Mouse (Mus musculus): Measurements from ENCODE around the gene Dclre1b. TPM values are rescaled to one million over a fixed set of nuclear protein-coding genes. Genes with fewer than 3 reads are reported as not detected.

Gene Dclre1b
- polyA plus RNA-seq, 1 experiment from 2014 or later: 7.4 TPM

DNA sequence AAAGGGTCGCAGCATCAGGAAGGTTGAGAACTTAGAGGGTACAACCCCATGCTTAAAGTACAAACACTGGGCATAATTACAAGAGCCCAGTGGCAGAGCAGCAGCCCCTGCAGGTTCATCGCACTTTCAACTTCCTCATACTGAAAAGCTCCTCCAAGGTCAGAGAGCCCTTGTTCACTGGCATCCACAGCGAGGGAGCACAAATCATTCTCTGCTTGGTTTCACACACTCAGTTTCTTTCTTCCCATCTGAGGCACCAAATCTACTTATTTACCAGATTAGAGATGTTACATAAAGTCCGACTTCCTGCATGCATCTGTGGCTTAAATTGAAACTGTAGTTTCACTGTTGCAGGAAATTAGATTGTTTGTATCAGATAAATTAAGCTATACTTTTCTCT lies 36.4 kb downstream of the Dclre1b start:
- peaks cover 100% of the 10 kb centered on the region for H3K79me2 ChIP-seq (ENCODE audit: inconsistent target)
- 0% methylated on average over 4 of the region's 4 CpGs for WGBS (ENCODE audit: missing documents)
- H3K27ac ChIP-seq: no peak overlapping the region
- peaks cover 36% of the 10 kb centered on the region for H3K36me3 ChIP-seq (ENCODE audit: inconsistent target)
- H3K4me3 ChIP-seq (ENCODE audit: inconsistent target): no peak overlapping the region

DNA sequence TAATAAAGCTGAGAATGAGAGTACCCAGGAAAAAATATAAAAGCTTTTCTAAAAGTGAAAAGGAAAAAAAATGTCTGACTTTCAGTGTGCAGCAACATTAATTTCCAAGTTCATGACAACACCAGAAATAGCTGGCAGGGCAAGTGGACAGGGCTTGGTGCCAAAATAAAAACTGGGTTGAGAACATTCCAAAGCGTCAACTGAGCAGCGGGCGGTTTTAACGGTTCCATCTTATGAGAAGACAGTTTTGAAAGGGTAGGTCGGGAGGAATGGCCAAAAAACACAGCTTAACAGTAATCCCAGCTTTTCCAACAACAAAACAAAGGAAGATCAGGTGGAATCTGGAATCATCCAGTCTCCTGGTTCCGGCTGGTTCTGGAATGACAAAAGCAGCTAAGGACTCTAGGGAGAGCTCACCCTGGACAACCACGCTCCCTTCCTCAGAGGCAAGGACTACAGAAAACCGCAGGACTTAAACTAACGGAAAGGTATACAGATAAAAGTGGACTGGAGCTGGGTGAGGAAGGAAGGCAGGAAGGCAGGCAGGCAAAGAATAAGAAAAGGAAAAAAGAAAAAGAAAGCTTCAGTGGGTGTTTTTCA lies 37.6 kb downstream of the Dclre1b start:
- H3K79me2 ChIP-seq (ENCODE audit: inconsistent target): peaks cover 100% of the 10 kb centered on the region
- H3K27ac ChIP-seq: no peak overlapping the region
- H3K36me3 ChIP-seq (ENCODE audit: inconsistent target): peaks cover 29% of the 10 kb centered on the region
- H3K4me3 ChIP-seq (ENCODE audit: inconsistent target): no peak overlapping the region
- WGBS (ENCODE audit: missing documents): 41% methylated on average over 9 of the region's 9 CpGs

DNA sequence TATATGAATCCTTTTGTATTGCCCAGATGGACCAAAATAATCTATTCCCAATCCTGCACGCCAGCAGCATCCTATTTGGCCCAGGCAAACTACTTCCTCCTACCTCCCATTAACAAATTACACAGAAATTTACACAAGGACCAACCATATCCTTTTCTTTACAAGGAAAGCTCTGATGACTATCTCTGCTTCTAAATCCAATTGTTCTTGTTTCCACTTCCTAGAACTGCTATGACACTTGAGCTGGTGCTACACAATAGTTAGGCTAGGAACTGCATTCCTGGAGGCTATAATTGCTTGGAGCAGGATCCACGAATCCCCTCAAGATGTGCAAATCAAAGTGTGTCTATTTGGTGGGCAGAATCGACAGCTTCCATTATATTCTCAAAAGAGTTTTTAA lies 42.5 kb downstream of the Dclre1b start:
- peaks cover 68% of the 10 kb centered on the region for H3K36me3 ChIP-seq (ENCODE audit: inconsistent target)
- WGBS (ENCODE audit: missing documents): 83% methylated on average over 3 of the region's 3 CpGs
- no peak overlapping the region for H3K27ac ChIP-seq
- peaks cover 81% of the 10 kb centered on the region for H3K79me2 ChIP-seq (ENCODE audit: inconsistent target)
- H3K4me3 ChIP-seq (ENCODE audit: inconsistent target): no peak overlapping the region

- Histone ChIP-seq H3K27ac (no peak overlapping the region), H3K4me3 (ENCODE audit: inconsistent target) (no peak overlapping the region), H3K36me3 (ENCODE audit: inconsistent target) (peaks cover 95% of the 10 kb centered on the region), H3K79me2 (ENCODE audit: inconsistent target) (peaks cover 7% of the 10 kb centered on the region)
- WGBS (ENCODE audit: missing documents): 88% methylated on average over 5 of the region's 5 CpGs
Measured at GRCm38 (mm10) chr3:103759261-103759970, 49.8 kb downstream of the Dclre1b start.

DNA sequence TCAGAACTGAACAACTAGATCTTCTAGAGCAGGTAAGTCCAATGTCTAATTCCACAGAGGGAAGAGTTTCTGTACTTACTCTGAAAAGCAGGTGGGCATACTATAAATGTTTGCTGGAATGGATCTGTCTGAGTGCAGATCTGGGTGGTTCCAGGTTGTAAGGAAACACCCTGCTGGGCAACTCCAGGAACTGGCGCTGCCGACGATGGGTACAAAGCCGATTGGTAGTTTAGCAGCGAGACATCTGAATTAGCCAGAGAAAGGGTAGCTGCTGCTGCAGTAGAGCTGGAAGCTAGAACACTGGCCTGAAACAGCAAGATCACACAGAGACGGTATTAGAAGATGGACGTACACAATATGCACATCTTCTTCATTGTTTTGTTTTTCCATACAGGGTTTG lies 50.8 kb downstream of the Dclre1b start:
- H3K4me3 ChIP-seq (ENCODE audit: inconsistent target): no peak overlapping the region
- WGBS (ENCODE audit: missing documents): 91% methylated on average over 7 of the region's 7 CpGs
- no peaks in the 10 kb centered on the region for H3K79me2 ChIP-seq (ENCODE audit: inconsistent target)
- H3K36me3 ChIP-seq (ENCODE audit: inconsistent target): peaks cover 95% of the 10 kb centered on the region
- H3K27ac ChIP-seq: no peak overlapping the region

GRCm38 (mm10) chr3:103756920-103757319 lies 52.3 kb downstream of the Dclre1b start:
- no peaks in the 10 kb centered on the region for H3K79me2 ChIP-seq (ENCODE audit: inconsistent target)
- no peak overlapping the region for H3K27ac ChIP-seq
- WGBS (ENCODE audit: missing documents): 93% methylated on average over 2 of the region's 2 CpGs
- peaks cover 92% of the 10 kb centered on the region for H3K36me3 ChIP-seq (ENCODE audit: inconsistent target)
- no peak overlapping the region for H3K4me3 ChIP-seq (ENCODE audit: inconsistent target)

DNA sequence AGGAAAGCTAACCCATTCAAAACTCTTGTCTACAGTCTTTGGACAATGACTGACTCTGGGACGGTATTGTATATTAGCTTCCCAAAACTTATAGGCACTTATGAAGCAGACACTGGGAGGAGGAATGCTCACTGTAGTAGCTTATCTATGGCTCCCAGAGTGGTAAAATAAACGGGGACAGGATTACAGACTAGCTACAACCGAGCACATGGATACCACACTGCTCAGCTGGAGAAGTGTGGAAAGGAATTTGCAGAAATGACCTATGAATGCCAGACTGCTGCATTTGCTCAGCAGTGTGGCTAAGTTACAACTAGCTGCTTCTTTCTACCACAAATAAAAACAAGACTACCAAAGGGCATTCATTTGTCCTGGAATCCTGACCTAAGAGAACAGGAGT lies 53.9 kb downstream of the Dclre1b start:
- Histone ChIP-seq H3K79me2 (ENCODE audit: inconsistent target) (no peaks in the 10 kb centered on the region), H3K27ac (no peak overlapping the region), H3K36me3 (ENCODE audit: inconsistent target) (peaks cover 98% of the 10 kb centered on the region), H3K4me3 (ENCODE audit: inconsistent target) (no peak overlapping the region)
- WGBS (ENCODE audit: missing documents): 94% methylated on average over 3 of the region's 3 CpGs

DNA sequence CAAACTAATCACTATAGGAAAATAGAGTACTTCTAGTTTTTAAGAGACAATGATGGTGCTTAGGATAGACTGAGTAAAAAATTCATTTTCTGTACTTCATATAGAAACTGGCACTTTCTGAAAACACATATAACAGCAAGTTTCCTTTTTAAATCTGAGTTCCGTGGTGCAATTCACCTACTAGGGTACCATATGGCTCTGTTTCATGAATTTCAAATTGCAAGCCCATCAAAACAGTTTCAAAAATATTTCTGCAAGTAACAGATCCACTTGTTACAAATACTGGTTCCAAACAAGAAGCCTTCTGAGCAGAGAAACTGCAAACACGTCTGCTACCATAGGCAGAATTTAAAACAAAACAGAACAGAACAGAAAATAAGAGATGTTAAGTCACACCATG lies 57.7 kb downstream of the Dclre1b start:
- Histone ChIP-seq H3K27ac (no peak overlapping the region), H3K79me2 (ENCODE audit: inconsistent target) (no peaks in the 10 kb centered on the region), H3K4me3 (ENCODE audit: inconsistent target) (no peak overlapping the region), H3K36me3 (ENCODE audit: inconsistent target) (peaks cover 97% of the 10 kb centered on the region)
- WGBS (ENCODE audit: missing documents): 88% methylated on average over 2 of the region's 2 CpGs

Other genes starting within 250 kb of the Dclre1b start
- gene Syt6, start 234.2 kb downstream of the Dclre1b start, polyA plus RNA-seq (2018): not detected in 3 replicates
- 0.18 to 0.29 TPM (median 0.23 TPM) in 3 replicates for gene Atg4a-ps, start 163.4 kb downstream of the Dclre1b start, polyA plus RNA-seq (2018)
- 0.04 to 0.85 TPM (median 0.12 TPM) in 3 replicates for gene Olfml3, start 71.4 kb downstream of the Dclre1b start, polyA plus RNA-seq (2018)
- gene Gm10964, start 70.1 kb downstream of the Dclre1b start, polyA plus RNA-seq (2018): not detected in 3 replicates
- gene Hipk1, start 17.9 kb downstream of the Dclre1b start, polyA plus RNA-seq (2018): 29.3 to 50.0 TPM (median 35.0 TPM) in 3 replicates
- 5.2 to 11.4 TPM (median 9.4 TPM) in 3 replicates for gene Ap4b1, start 76 bp upstream of the Dclre1b start, polyA plus RNA-seq (2018)
- gene Gm43064, start 129 bp upstream of the Dclre1b start, polyA plus RNA-seq (2018): 0.11 TPM in 1 of 3 replicates, not detected in the others
- gene Bcl2l15, start 23.2 kb upstream of the Dclre1b start, polyA plus RNA-seq (2018): not detected in 3 replicates
- gene Ptpn22, start 50.4 kb upstream of the Dclre1b start, polyA plus RNA-seq (2018): 18.6 to 55.2 TPM (median 22.4 TPM) in 3 replicates
- gene Rsbn1, start 104.7 kb upstream of the Dclre1b start, polyA plus RNA-seq (2018): 7.3 to 9.9 TPM (median 7.8 TPM) in 3 replicates
- gene Phtf1, start 158.7 kb upstream of the Dclre1b start, polyA plus RNA-seq (2018): 10.5 to 13.4 TPM (median 13.3 TPM) in 3 replicates